Mouse (Mus musculus): ENCODE data around the gene Coq10b. TPM values are rescaled to one million over a fixed set of nuclear protein-coding genes. Genes with fewer than 3 reads are reported as not detected.

Gene Coq10b
- polyA plus RNA-seq, 1 experiment from 2014 or later, result 22.9 TPM

- Histone ChIP-seq H3K4me3 (ENCODE audit: low read depth, low read length) (peak within 1 kb of the TSS; percentile 98), H3K9me3 (ENCODE audit: low read depth, low read length) (no peaks in the 10 kb centered on the region), H3K9ac (peak within 1 kb of the TSS; percentile 99), H3K4me1 (ENCODE audit: insufficient read depth) (peaks cover 5% of the 10 kb centered on the region; the same call in 1 of the 2 replicates), H3K27ac (ENCODE audit: low read depth) (peak within 1 kb of the TSS; percentile 97), H3K36me3 (ENCODE audit: insufficient read depth) (no peaks in the 10 kb centered on the region), H3K4me2 (peak within 1 kb of the TSS; percentile 82), H3K27me3 (ENCODE audit: insufficient read depth, low read length) (no peaks in the 10 kb centered on the region)
- peak; percentile 98 for ATAC-seq (ENCODE audit: insufficient read depth)
- DNase-seq, result peak; percentile 98
- WGBS, result 2% methylated on average over 46 of the region's 46 CpGs
- TF ChIP-seq CTCF (IDR thresholded peaks at IDR 0.05; ENCODE audit: low read depth), result no peak
These were observed 25.2 kb upstream of the Coq10b start, which contains the start of gene Sf3b1 for GRCm38 (mm10) chr1:55027253-55027801. Gene Sf3b1, minus strand, starts transcription at chr1:55027481.

GRCm38 (mm10) chr1:55027966-55028365, 24.6 kb upstream of the Coq10b start:
- no peak for TF ChIP-seq CTCF (IDR thresholded peaks at IDR 0.05; ENCODE audit: low read depth)
- Histone ChIP-seq H3K9me3 (ENCODE audit: low read depth, low read length) (no peaks in the 10 kb centered on the region), H3K4me3 (ENCODE audit: low read depth, low read length) (peak overlapping the region; percentile 98), H3K4me2 (peak overlapping the region; percentile 82), H3K4me1 (ENCODE audit: insufficient read depth) (peaks cover 5% of the 10 kb centered on the region; the same call in 1 of the 2 replicates), H3K9ac (peak overlapping the region; percentile 99; the same call in 1 of the 2 replicates), H3K27me3 (ENCODE audit: insufficient read depth, low read length) (no peaks in the 10 kb centered on the region), H3K36me3 (ENCODE audit: insufficient read depth) (no peaks in the 10 kb centered on the region), H3K27ac (ENCODE audit: low read depth) (no peak overlapping the region)
- ATAC-seq (ENCODE audit: insufficient read depth) (no peak), DNase-seq (no peak)
- WGBS, result 83% methylated on average over 1 of the region's 1 CpGs

- Histone ChIP-seq H3K4me2 (no peak overlapping the region), H3K9ac (no peak overlapping the region), H3K36me3 (ENCODE audit: insufficient read depth) (no peaks in the 10 kb centered on the region), H3K27me3 (ENCODE audit: insufficient read depth, low read length) (no peaks in the 10 kb centered on the region), H3K9me3 (ENCODE audit: low read depth, low read length) (no peaks in the 10 kb centered on the region), H3K27ac (ENCODE audit: low read depth) (no peak overlapping the region), H3K4me1 (ENCODE audit: insufficient read depth) (peaks cover 5% of the 10 kb centered on the region; the same call in 1 of the 2 replicates), H3K4me3 (ENCODE audit: low read depth, low read length) (no peak overlapping the region)
- ATAC-seq (ENCODE audit: insufficient read depth) (no peak), DNase-seq (peak; percentile 13)
- WGBS, result 74% methylated on average over 11 of the region's 11 CpGs
- no peak for TF ChIP-seq CTCF (IDR thresholded peaks at IDR 0.05; ENCODE audit: low read depth)
These were observed 23.9 kb upstream of the Coq10b start for GRCm38 (mm10) chr1:55028512-55029249.

GRCm38 (mm10) chr1:55029446-55029845, 23.1 kb upstream of the Coq10b start:
- H3K4me2 ChIP-seq, result no peak overlapping the region
- no peak overlapping the region for H3K9ac ChIP-seq
- WGBS, result 68% methylated on average over 4 of the region's 4 CpGs
- H3K27ac ChIP-seq (ENCODE audit: low read depth), result no peak overlapping the region
- H3K9me3 ChIP-seq (ENCODE audit: low read depth, low read length), result no peaks in the 10 kb centered on the region
- no peaks in the 10 kb centered on the region for H3K27me3 ChIP-seq (ENCODE audit: insufficient read depth, low read length)
- ATAC-seq (ENCODE audit: insufficient read depth) (no peak), DNase-seq (no peak)
- no peak overlapping the region for H3K4me3 ChIP-seq (ENCODE audit: low read depth, low read length)
- H3K36me3 ChIP-seq (ENCODE audit: insufficient read depth), result no peaks in the 10 kb centered on the region
- peaks cover 5% of the 10 kb centered on the region; the same call in 1 of the 2 replicates for H3K4me1 ChIP-seq (ENCODE audit: insufficient read depth)
- no peak for TF ChIP-seq CTCF (IDR thresholded peaks at IDR 0.05; ENCODE audit: low read depth)

GRCm38 (mm10) chr1:55031026-55031779, 21.4 kb upstream of the Coq10b start:
- DNase-seq, result no peak
- no peaks in the 10 kb centered on the region for H3K4me1 ChIP-seq (ENCODE audit: insufficient read depth)
- no peak overlapping the region for H3K9ac ChIP-seq
- H3K4me2 ChIP-seq, result no peak overlapping the region
- H3K4me3 ChIP-seq (ENCODE audit: low read depth, low read length), result no peak overlapping the region
- no peak for TF ChIP-seq CTCF (IDR thresholded peaks at IDR 0.05; ENCODE audit: low read depth)
- H3K27ac ChIP-seq (ENCODE audit: low read depth), result no peak overlapping the region
- H3K9me3 ChIP-seq (ENCODE audit: low read depth, low read length), result no peaks in the 10 kb centered on the region
- no peaks in the 10 kb centered on the region for H3K27me3 ChIP-seq (ENCODE audit: insufficient read depth, low read length)
- no peaks in the 10 kb centered on the region for H3K36me3 ChIP-seq (ENCODE audit: insufficient read depth)
- ATAC-seq (ENCODE audit: insufficient read depth), result no peak

GRCm38 (mm10) chr1:55039944-55040343, 12.6 kb upstream of the Coq10b start:
- Histone ChIP-seq H3K9ac (no peak overlapping the region), H3K4me2 (no peak overlapping the region), H3K4me3 (ENCODE audit: low read depth, low read length) (no peak overlapping the region), H3K4me1 (ENCODE audit: insufficient read depth) (no peaks in the 10 kb centered on the region), H3K27me3 (ENCODE audit: insufficient read depth, low read length) (no peaks in the 10 kb centered on the region), H3K9me3 (ENCODE audit: low read depth, low read length) (peaks cover 3% of the 10 kb centered on the region; the same call in 1 of the 2 replicates), H3K36me3 (ENCODE audit: insufficient read depth) (no peaks in the 10 kb centered on the region), H3K27ac (ENCODE audit: low read depth) (no peak overlapping the region)
- WGBS, result 85% methylated on average over 1 of the region's 1 CpGs
- ATAC-seq (ENCODE audit: insufficient read depth) (no peak), DNase-seq (no peak)
- TF ChIP-seq CTCF (IDR thresholded peaks at IDR 0.05; ENCODE audit: low read depth), result no peak

- no peak for TF ChIP-seq CTCF (IDR thresholded peaks at IDR 0.05; ENCODE audit: low read depth)
- no peaks in the 10 kb centered on the region for H3K27me3 ChIP-seq (ENCODE audit: insufficient read depth, low read length)
- H3K27ac ChIP-seq (ENCODE audit: low read depth), result no peak overlapping the region
- no peaks in the 10 kb centered on the region for H3K36me3 ChIP-seq (ENCODE audit: insufficient read depth)
- no peak overlapping the region for H3K4me2 ChIP-seq
- no peak overlapping the region for H3K9ac ChIP-seq
- DNase-seq (no peak), ATAC-seq (ENCODE audit: insufficient read depth) (no peak)
- H3K4me1 ChIP-seq (ENCODE audit: insufficient read depth), result no peaks in the 10 kb centered on the region
- no peak overlapping the region for H3K4me3 ChIP-seq (ENCODE audit: low read depth, low read length)
- WGBS, result 85% methylated on average over 4 of the region's 4 CpGs
- H3K9me3 ChIP-seq (ENCODE audit: low read depth, low read length), result peaks cover 3% of the 10 kb centered on the region; the same call in 1 of the 2 replicates
These were observed 10.9 kb upstream of the Coq10b start for GRCm38 (mm10) chr1:55041691-55042090.

Measured in lung, embryonic 14.5 days (tissue).